Mouse (Mus musculus) NIH3T3 (cell line): ENCODE results near the gene 2900026A02Rik.

Source experiments
- DNase-seq: peaks from one replicate; pipeline ENCODE4 v3.0.0-alpha.2; 2012; ENCODE audit warnings: low read depth

The 2900026A02Rik gene

DNA sequence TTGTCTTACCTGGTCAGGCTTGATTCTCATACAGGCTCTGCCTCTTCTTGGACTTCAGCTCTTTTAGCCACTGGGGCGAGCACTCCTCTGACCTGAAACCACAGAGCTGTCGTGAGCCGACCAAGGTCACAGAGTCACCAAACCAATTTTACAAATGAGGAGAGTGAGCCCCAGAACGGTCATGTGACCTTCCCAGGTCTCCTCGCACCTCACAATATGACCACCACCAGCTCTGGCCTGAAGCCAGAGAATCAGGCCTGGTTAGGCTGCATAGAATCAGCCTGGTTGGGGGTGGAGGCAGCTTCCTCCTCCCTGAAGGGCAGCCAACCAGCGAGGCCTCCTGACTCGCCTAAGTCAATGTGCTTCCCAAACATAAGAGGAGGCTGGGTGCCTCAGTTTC, 128.6 kb downstream of the 2900026A02Rik start:
- DNase-seq: no peak

DNA sequence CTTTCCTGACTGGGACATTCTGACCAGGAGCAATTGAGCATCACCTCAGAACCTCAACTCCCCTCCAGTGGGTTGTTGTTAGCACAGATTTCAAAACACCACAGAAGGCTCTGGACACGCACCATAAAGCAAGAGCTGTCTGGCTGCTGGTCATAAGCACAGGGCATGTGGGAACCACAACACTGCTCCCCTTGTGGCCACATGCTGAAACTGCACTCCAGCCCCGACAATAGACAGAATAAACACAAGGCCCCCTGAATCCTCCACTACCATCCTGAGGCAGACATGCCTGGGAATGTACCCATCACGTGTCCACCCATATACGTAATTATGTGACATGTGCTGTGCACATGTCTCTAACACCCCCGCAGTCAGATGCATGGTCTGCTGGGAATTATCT, 129.9 kb downstream of the 2900026A02Rik start:
- DNase-seq: peak; percentile 9

DNA sequence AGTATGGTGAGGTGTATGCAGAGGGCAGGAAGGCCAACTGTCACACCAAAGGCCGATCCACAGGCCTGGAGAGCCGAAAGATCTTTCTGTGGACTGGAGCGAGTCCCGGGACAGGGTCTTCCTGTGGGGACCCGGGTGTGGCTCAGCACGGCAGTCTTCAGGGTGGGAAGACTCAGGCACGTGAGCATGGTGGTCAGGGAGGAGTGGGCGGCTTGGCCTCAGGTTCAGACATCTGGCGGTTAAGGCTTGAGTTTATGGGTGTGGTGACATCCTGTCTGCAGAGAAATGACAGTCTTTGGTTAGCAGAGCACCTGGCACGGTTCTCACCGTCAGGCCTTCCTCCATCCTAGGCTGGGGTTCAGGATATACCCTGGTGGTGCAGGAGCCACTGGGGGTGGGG, 130.3 kb downstream of the 2900026A02Rik start:
- no peak for DNase-seq

DNA sequence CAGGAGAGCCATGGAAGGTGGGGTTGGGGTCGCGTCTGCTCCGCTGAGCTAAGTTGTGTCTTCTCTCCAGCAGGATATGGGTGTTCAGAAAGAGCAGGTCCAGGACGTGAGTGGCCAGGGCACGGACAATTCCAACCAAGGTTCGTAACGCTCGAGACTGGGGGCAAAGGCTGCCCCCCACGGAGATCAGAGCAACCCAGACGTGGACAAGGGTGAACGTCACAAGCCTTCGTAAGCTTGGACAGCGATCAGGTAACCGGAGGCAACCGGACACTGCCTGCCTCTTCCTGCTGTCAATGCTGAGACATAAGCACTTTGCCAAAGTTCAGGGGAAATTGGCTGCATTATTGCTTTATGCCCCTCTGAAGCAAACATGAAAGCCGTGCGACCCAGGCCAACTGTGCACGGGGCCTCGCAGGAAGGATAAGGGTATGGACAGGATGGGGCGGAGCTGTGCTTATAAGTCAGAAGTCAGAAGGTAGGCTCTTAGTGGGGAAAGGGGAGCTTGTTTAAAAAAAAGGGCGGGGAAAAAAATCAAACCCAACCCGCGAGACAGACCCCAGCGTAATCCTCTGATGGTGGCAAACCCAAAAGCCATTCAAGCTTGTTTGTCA, 130.9 kb downstream of the 2900026A02Rik start:
- no peak for DNase-seq

DNA sequence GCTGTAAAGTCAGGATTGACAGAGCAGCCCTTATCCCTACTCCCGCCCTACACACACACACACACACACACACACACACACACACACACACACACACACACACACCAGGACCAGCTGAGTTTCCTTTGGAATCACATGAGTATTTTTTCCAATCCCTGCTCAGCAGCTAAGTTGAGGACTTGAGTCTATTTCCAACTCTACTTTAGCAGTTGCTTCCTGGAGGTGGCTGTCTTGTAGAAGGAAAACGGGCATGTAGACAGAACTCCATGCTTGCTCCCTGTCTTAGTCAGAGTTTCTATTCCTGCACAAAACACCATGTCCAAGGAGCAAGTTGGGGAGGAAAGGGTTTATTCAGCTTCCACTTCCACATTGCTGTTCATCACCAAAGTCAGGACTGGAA, 133.6 kb downstream of the 2900026A02Rik start:
- DNase-seq: no peak

DNA sequence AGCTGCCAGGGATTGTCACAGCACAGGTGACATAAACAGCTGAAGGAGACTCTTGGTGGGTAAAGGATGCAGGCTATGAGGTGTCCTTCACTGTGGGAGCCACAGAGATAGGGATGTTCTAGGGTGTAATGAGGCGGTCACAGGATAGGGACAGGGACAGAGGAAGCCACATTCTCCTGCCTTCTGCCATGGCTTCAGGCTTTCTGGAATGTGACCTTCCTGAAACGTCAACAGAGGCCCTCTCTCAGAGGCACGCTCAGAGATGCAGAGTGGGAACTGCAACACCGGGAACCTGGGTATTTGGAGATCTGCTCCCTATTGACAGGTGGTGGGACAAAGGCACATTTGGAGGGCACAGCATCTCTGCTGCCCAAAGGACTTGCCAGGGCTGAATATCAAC, 134.0 kb downstream of the 2900026A02Rik start:
- no peak for DNase-seq

DNA sequence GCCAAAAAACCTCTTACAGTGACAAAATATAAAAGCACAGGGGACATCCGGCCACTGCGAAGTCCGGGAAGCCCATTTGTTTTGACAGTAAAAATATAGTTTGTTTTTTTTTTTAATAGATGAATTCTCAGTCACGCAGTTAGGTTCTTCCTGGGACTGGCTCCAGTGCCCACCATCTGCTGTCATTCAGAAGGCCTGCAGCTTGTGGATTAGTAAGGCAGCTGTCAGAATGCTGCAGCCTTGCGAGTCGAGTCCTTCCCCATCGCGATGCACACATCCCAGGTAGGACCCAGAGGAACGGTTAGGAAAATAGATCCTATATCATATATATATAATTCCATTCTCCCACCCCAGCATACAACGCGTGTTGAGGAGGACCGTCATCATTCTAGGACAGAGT, 134.6 kb downstream of the 2900026A02Rik start:
- no peak for DNase-seq

DNA sequence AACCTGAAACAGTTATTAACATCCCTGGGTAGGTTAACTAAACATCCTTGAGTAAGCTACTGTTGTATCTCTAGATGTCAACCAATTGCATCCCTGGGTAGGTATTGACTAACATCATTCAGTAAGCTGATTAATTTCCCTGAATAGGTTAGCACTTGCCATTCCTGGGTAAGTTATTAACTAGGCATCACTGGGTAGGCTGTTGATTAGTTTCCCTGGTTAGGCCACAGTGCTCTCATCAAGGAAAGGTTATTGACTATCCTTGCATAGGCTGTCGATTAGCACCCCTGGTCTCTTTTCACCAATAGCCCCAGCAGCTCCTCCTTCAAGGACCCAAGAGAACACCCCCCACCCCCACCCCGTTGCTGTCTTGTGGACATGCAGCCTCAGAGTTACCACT, 135.1 kb downstream of the 2900026A02Rik start:
- no peak for DNase-seq

DNA sequence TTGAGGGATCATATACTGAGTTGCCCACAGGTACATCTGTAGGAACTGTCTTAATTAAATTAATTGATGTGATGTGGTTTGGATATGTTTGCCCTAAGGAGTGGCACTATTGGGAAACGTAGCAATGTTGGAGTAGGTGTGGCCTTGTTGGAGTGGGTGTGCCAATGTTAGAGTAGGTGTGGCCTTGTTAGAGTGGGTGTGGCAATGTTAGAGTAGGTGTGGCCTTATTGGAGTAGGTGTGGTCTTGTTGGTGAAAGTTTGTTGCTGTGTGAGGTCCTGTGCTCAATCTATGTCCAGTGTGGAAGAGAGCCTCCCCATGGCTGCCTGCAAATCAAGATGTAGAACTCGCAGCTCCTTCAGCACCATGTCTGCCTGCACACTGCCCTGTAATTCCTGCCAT, 136.7 kb downstream of the 2900026A02Rik start:
- DNase-seq: no peak

DNA sequence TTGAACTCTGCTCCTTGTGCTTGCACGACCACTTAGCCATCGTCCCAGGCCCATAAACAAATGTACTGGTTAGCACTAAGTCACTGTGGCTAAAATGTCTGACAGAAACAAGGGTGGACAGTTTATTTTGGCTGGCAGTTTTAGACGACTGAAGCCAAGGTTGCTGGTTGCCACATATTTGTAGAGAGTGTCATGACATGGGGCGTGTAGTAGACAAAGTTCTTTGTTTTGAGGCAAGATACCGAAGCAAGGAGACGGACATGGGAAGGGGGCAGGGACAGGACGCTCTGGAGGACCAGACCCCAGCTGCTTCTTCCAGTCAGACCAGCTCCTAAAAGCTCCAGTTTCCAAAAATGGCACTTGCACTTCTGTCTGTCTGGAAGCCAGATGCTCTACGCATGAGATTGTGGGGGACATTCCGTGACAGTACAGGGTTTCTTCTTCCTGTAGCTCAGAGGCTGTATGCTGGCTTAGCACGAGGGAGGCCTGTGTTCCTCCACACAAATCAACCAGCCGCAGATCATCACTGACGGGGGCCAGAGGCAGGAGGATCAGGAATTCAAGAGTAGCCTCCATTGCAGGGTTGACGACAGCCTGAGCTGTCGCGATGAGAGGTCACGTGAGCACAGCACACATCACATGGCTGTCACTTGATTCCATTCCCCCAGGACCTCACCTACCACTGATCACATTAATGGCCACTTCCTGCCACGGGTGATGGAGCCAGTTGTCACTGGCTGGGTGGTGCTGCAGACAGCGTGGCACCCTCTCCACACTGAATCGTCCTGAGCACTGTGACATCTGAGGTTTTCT, 138.5 kb downstream of the 2900026A02Rik start:
- no peak for DNase-seq

DNA sequence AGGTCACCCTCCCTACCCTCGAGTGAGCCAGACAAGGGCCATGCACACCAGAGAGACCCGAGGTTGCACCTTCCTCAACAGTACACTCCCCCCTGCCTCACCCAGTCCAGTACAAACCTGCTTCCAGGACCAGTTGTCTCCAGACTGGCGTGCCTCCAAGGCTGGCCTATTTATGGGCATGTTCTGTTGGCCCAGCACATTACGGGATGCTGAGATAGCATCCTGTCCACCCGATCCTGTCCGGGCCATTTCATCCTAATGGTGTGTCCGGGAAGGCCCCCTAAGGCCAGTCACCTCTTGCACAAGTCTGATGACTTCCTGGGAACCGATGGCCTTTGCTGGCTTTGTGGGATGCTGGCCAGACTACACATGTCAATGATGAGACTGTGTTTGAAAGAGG, 139.6 kb downstream of the 2900026A02Rik start, which contains the start of gene Crybb3:
TSS of gene Crybb3 (minus strand) at position 146 of the 400 bp plus-strand sequence.
- no peak for DNase-seq

DNA sequence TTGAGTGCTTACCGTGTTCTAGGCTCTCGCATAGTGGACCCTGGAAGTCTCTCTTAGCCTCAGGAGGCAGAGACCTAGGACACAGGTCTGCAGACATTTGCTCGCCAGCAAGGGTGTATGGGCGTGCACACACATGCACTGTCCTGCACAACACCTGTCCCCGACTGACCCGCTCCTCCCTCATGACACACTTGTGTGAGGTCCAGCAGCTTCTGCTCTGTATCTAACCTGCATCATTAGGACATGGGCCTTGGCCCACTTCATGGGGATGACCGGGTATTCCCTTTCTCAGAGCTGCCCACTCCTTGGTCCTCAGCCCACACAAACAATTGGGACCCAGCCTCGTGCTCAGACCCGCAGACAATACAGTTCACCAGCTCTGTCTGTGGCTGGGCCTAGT, 140.0 kb downstream of the 2900026A02Rik start:
- no peak for DNase-seq

DNA sequence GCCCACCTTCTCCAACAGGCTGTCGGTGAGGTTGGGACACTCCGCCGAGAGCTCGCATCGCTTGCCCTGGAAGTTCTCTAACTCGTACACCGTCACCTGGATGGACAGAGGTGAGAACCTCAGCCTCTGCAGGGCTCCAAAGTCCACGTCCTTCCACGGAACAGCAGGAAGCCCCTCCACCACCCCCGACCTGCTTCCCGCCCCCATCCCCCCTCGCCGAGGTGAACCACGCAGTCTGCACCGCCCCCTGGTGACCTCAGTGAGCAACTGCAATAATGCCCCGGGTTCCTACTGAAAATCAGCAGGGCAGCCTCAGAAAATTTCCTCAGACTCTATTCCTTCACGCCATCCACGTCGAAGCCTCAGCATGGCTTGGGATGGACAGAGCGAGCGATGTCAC, 141.3 kb downstream of the 2900026A02Rik start:
- no peak for DNase-seq

DNA sequence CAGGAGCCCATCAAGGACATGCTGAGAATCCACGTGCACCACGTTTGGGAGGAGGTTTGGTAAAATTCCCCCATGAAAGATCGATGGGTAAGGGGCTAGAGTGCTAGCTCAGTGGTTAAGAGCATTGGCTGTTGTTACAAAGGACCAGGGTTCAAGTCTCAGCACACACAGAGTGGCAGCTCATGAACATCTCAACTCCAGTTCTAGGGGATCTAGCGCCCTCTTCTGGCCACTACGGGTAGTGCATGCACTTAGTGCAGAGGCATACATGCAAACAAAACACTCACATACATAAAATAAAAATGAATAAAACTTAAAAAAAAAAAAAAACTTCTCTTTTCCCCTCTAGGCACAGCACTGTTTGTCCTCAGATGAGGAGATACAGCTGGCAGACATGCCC, 142.3 kb downstream of the 2900026A02Rik start:
- DNase-seq: no peak

DNA sequence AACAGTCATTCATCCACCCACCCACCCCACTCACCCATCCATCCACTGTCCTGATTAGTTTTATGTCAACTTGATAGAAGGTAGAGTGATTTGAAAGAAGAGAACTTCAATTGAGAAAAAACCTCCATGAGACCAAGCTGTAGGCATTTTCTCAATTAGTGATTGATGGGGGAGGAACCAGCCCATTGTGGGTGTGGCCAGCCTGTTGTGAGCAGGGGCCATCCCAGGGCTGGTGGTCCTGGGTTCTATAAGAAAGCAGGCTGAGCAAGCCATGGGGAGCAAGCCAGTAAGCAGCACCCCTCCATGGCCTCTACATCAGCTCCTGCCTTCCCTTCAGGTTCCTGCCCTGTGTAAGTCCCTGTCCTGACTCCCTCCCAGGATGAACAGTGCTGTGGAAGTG, 151.0 kb downstream of the 2900026A02Rik start, which contains the start of gene Crybb2:
TSS of gene Crybb2 (minus strand) at position 101 of the 400 bp plus-strand sequence.
- DNase-seq: no peak

DNA sequence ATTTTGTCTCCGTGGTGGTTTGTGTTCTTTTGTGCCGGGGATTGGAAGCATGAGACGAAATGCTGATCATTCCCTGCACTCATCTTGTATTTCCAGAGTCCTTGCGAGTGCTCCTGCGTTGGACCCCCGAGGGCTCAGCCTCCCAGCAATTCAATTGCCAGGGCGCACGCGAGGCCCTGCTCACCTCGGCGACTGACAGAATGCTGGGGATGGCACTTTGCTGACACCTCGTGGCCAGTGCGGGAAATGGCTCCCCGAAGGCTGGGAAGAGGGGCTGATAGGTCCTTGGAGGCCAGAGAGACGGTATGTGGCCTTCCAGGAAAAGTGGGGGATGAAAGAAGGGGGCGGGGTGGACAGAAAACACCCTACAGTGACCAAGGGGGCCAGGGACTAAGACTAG, 166.7 kb downstream of the 2900026A02Rik start:
- peak; percentile 49 for DNase-seq

DNA sequence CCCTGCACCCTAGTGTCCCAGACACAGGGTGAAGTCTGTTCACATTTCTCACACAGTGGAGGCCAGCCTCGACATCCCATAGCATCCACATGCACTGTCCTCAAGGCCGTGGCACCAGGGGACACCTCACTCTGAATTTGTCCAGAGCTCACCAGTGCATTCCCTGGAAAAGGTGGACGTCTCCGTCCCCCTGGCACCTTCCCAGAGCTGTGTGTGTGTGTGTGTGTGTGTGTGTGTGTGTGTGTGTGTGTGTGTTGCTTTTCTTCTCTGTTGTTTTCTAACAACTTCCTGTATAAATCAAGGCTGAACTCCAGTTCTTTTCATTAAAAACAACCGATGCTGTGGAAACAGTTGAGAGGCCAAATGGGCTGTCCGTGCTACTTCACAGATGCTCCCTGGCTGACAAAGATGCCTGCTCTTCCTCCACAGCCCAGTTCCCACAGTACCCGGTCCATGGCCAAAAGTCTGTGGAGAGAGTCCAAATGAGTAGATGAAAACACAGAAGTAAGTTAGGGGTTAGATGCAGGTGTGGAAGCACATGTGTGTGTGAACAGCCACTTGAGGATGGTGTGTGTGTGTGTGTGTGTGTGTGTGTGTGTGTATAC, 170.4 kb downstream of the 2900026A02Rik start:
- no peak for DNase-seq

DNA sequence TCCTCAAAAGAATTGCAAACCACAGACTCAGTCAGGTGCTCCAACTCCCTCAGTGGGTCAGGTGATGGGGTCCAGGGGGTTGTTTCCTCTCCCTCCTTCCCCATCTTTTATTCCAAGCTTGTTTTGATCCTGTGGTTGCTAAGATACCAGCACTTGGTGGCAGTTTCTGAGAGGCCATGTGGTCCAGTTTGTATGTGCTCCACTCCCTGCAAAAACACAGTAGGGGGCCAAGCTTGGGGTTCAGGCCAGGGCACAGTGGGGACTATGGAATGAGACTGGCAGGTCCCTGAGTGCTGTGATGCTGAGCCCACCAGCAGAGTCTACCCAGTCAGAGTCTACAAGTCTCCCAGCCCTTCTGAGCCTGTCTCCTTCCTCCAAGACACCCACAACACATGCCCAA, 171.2 kb downstream of the 2900026A02Rik start:
- DNase-seq: no peak

DNA sequence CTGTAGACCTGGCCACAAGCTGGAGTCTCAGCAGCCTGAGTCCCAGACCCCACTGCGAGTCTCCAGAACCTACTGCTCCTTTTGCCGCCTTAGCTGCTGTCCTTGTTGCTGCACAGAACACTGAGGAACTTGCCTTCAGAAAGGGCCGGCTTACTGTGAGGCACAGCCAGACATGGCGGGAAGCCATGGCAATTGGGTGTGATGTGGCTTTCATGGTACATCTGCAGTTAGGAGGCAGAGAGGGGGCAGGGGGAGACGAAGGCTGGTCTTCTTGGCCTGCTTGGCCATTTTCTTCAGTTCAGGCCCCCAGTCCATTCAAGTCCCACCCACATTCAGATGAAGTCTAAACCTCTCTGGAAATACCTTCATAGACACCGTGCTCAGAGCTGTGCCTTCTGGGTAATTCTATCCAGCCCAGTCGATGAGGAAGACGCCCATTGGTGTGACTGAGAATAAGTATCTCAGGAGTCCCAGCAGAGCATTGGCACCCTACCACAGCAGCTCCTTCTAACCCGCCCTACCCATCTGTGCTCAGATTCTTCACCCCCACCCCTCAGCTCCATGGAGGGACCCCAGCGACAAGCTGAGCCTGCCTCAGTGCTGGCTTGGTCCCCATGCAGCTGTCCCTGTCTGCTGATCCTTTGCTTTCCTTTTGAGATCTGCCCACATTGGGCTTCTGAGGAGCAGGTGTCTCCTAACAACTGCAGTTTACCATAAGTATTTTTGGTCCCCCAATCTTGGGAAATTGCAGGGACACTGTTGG, 175.3 kb downstream of the 2900026A02Rik start:
- no peak for DNase-seq

DNA sequence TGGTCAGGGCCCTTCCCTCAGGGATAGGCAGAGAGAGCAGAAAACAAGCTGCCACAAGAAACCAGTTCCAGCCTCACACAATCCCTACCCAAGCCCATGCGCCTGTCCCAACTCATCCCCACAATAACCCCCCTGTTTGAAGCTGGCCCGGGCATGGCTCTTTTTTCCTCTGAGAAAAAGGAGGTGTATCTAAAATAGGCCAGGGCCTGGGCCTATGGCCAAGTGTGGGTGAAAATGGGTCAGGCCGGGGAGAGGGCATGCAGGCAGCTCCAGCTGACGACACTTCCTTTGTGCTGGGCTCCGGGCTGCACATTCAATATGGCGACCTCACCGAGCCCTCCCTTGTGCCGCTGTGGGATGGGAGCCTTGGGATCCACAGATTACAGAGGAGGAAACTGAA, 177.5 kb downstream of the 2900026A02Rik start:
- DNase-seq: no peak

DNA sequence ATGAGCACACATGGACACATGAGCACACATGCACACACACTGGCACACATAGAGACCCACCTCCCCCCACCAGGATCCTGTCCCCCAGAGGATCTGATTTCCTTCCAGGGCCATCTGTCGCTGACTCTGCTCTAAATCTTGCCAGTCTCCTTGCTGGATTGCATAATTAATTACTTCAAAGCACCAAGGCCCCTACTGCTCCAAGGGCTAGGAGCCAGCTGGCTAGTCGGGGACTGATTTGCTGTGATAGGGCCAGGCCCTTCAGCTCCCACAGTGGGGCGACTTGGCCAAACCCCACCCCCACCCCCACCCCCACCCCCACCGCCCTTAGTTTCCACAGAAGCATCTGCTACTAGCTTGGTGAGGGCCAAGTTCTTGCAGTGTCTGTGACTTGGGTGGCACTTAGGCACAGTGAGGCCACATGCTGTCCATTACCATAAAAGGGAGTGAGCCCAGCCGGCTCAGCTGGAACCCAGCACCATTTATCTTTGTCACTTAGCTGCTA, 179.4 kb downstream of the 2900026A02Rik start:
- no peak for DNase-seq

DNA sequence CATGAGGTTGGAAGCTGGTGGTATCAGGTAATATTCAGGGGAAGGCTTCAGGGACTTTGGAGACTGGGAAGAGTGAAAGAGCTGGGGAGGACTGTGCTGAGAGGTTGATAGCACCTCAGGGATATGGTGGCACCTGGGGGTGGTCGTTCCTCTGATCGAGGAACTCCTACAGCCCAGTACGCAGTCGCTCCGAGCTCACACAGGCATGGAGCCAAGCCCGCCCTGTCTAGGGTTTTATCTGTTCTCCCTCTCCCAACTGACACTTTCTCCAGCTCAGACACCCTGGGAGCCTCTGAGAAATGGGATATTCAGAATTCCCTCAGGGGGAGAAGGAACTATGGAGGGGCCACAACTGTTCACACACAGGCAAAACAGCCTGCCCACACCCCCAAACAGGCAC, 180.3 kb downstream of the 2900026A02Rik start:
- DNase-seq: no peak
